Mouse (Mus musculus) CH12.LX (cell line): ENCODE results near the gene Cenpp. TPM values are rescaled to one million over a fixed set of nuclear protein-coding genes. Genes with fewer than 3 reads are reported as not detected.

ENCODE experiments used
- DNase-seq: peaks from one replicate; pipeline ENCODE4 v3.0.0-alpha.2; 2013; ENCODE audit errors: extremely low read depth
- H3K27ac ChIP-seq: 2 replicates; pipeline ENCODE4 v1.5.1; 2012; ENCODE audit warnings: low read depth, mild to moderate bottlenecking, control low read depth, moderate library complexity; ENCODE audit not compliant: insufficient read depth
- H3K27me3 ChIP-seq: replicated peaks from 2 replicates; pipeline ENCODE3; 2012; ENCODE audit warnings: inconsistent platforms
- H3K36me3 ChIP-seq, 2 experiments: replicated peaks in 1 of 2; 2 replicates each; pipeline versions ENCODE3 to v1.6.1; 2012; ENCODE audit warnings: inconsistent platforms in 1 of 2, low read length in 1 of 2, mild to moderate bottlenecking in 1 of 2, mixed read lengths in 1 of 2, moderate library complexity in 1 of 2; ENCODE audit not compliant: control insufficient read depth in 1 of 2, insufficient read depth in 1 of 2
- H3K4me1 ChIP-seq, 2 experiments: 2 replicates each; pipeline ENCODE4 v1.6.1; 2012; ENCODE audit warnings: inconsistent platforms in 1 of 2, moderate library complexity in 1 of 2; ENCODE audit not compliant: insufficient read depth in 2 of 2, control insufficient read depth in 1 of 2
- H3K4me2 ChIP-seq: 2 replicates; pipeline ENCODE4 v1.6.1; 2012; ENCODE audit warnings: low read depth, mild to moderate bottlenecking, control low read depth; ENCODE audit not compliant: poor library complexity, insufficient read depth, severe bottlenecking
- H3K4me3 ChIP-seq, 3 experiments: fragments of 150-350 bp in 1 of 3; sonication (generic) in 1 of 3; replicated peaks in 1 of 3; 2 replicates each; pipeline versions ENCODE3 to v1.5.1; 2011 to 2012; ENCODE audit warnings: low read depth in 2 of 3, low read length in 2 of 3, mild to moderate bottlenecking in 2 of 3, moderate library complexity in 2 of 3, control low read depth in 1 of 3, improper control_type of control experiment in 1 of 3, inconsistent platforms in 1 of 3, mixed read lengths in 1 of 3; ENCODE audit not compliant: poor library complexity in 1 of 3
- H3K79me2 ChIP-seq: replicated peaks from 2 replicates; pipeline ENCODE4 v1.6.1; 2012; ENCODE audit warnings: mild to moderate bottlenecking, moderate library complexity; ENCODE audit not compliant: control insufficient read depth, poor library complexity, insufficient read depth, severe bottlenecking; ENCODE audit errors: extremely low read depth
- H3K9ac ChIP-seq: 2 replicates; pipeline ENCODE4 v1.6.1; 2012; ENCODE audit warnings: low read depth, mild to moderate bottlenecking, control low read depth, moderate library complexity; ENCODE audit not compliant: insufficient read depth
- H3K9me3 ChIP-seq: replicated peaks from 2 replicates; pipeline ENCODE3; 2012; ENCODE audit warnings: low read length, inconsistent platforms, mixed read lengths
- BHLHE40 ChIP-seq: IDR thresholded peaks from 2 replicates; pipeline ENCODE4 v1.6.1; 2011; ENCODE audit warnings: mild to moderate bottlenecking, low read depth, low read length, improper control_type of control experiment
- CTCF ChIP-seq, 2 experiments: IDR thresholded peaks in 1 of 2; conservative IDR thresholded peaks in 1 of 2; 2 replicates each; pipeline ENCODE4 v1.5.1; 2011 to 2012; ENCODE audit warnings: low read depth in 2 of 2, low read length in 2 of 2, improper control_type of control experiment in 1 of 2, inconsistent platforms in 1 of 2, mild to moderate bottlenecking in 1 of 2, moderate library complexity in 1 of 2
- EP300 ChIP-seq: IDR thresholded peaks from 2 replicates; pipeline ENCODE4 v1.6.1; 2011; ENCODE audit warnings: low read length, improper control_type of control experiment
- GABPA ChIP-seq: IDR thresholded peaks from 2 replicates; pipeline ENCODE4 v1.6.1; 2012; ENCODE audit warnings: low read depth, low read length, improper control_type of control experiment, inconsistent platforms; ENCODE audit not compliant: insufficient replicate concordance
- JUND ChIP-seq: conservative IDR thresholded peaks from 2 replicates; pipeline ENCODE4 v1.6.1; 2011; ENCODE audit warnings: low read depth, low read length, improper control_type of control experiment
- MAFK ChIP-seq: IDR thresholded peaks from 2 replicates; pipeline ENCODE4 v1.6.1; 2011; ENCODE audit warnings: low read length, improper control_type of control experiment; ENCODE audit not compliant: insufficient replicate concordance
- MEF2A ChIP-seq: IDR thresholded peaks from 2 replicates; pipeline ENCODE4 v1.6.1; 2014; ENCODE audit warnings: low read depth, mild to moderate bottlenecking, inconsistent platforms, low read length, improper control_type of control experiment, borderline replicate concordance
- MXI1 ChIP-seq: IDR thresholded peaks from 2 replicates; pipeline ENCODE4 v1.6.1; 2011; ENCODE audit warnings: mild to moderate bottlenecking, low read depth, low read length, improper control_type of control experiment
- PAX5 ChIP-seq: IDR thresholded peaks from 2 replicates; pipeline ENCODE4 v1.6.1; 2012; ENCODE audit warnings: low read length, inconsistent platforms, mixed read lengths
- RAD21 ChIP-seq: IDR thresholded peaks from 2 replicates; pipeline ENCODE4 v1.6.1; 2011; ENCODE audit warnings: low read depth, mild to moderate bottlenecking, low read length, improper control_type of control experiment, moderate library complexity
- RCOR1 ChIP-seq: conservative IDR thresholded peaks from 2 replicates; pipeline ENCODE4 v1.6.1; 2012; ENCODE audit warnings: low read depth, mild to moderate bottlenecking, inconsistent platforms, low read length, improper control_type of control experiment
- ZMIZ1 ChIP-seq: IDR thresholded peaks from 2 replicates; pipeline ENCODE4 v1.6.1; 2012; ENCODE audit warnings: low read depth, mild to moderate bottlenecking, inconsistent platforms, low read length, improper control_type of control experiment
- dilution Hi-C: fragments of 300-500 bp; cut with MboI; formaldehyde crosslinking; loops from 2 replicates; pipeline ENCODE4 v1.14.3; 2020; ENCODE audit warnings: low sequenced_read_pairs; ENCODE audit not compliant: extremely low pct_unique_long_range_greater_than_20kb, extremely low pct_ligation_motif_present
- in situ Hi-C: fragments of 300-500 bp; cut with MboI; formaldehyde crosslinking; loops from 3 replicates; pipeline ENCODE4 v1.14.3; 2019; ENCODE audit warnings: low sequenced_read_pairs, low pct_ligation_motif_present, low pct_unique_long_range_greater_than_20kb, mixed read lengths
- polyA plus RNA-seq: library from polyadenylated mRNA; unstranded; fragments of >175 nt; gene quantifications from 2 replicates; pipeline ENCODE4 v1.2.1, GENCODE M21; 2012; ENCODE audit warnings: low read depth; ENCODE audit not compliant: insufficient read length
- total RNA-seq, 2 experiments: library from RNA; depleted of rRNA; stranded (reverse); fragments of 300-350 nt in 1 of 2; fragments of >200 nt in 1 of 2; gene quantifications; 2 replicates each; pipeline ENCODE4 v1.2.3; 2012 to 2014

Cenpp gene
- total and polyA plus RNA-seq, 3 experiments = 11.2 to 35.3 (median 11.8) TPM

GRCm38 (mm10) chr13:49554519-49554918 is 98.1 kb downstream of the Cenpp start:
- TF ChIP-seq PAX5 = no peak
- TF ChIP-seq CTCF (conservative IDR thresholded peaks at IDR 0.05 in 1 of 2, IDR thresholded peaks at IDR 0.05 in 1 of 2; ENCODE audit: low read depth in 2 of 2, low read length in 2 of 2) = no peak
- no peak for TF ChIP-seq BHLHE40
- no peak for DNase-seq
- H3K9ac ChIP-seq = no peak overlapping the region
- in situ Hi-C loops = no loop called here
- peaks cover 0 to 2% of the 10 kb centered on the region in 2 experiments for H3K36me3 ChIP-seq
- H3K9me3 ChIP-seq = no peaks in the 10 kb centered on the region
- H3K4me3 ChIP-seq = no peak overlapping the region
- dilution Hi-C loops = no loop called here
- no peaks in the 10 kb centered on the region for H3K4me1 ChIP-seq
- H3K27ac ChIP-seq = no peak overlapping the region
- no peaks in the 10 kb centered on the region for H3K27me3 ChIP-seq
- H3K4me2 ChIP-seq = no peak overlapping the region
- H3K79me2 ChIP-seq = no peaks in the 10 kb centered on the region

GRCm38 (mm10) chr13:49549616-49550015 is 103.0 kb downstream of the Cenpp start:
- no peak for TF ChIP-seq PAX5
- TF ChIP-seq MEF2A = no peak
- TF ChIP-seq MXI1 = no peak
- TF ChIP-seq RCOR1 = no peak
- no peak for TF ChIP-seq RAD21
- no peak for TF ChIP-seq ZMIZ1
- H3K9me3 ChIP-seq = no peaks in the 10 kb centered on the region
- H3K27me3 ChIP-seq = no peaks in the 10 kb centered on the region
- peaks cover 0 to 5% of the 10 kb centered on the region in 2 experiments for H3K36me3 ChIP-seq
- in situ Hi-C loops (no loop called here), dilution Hi-C loops (no loop called here)
- H3K79me2 ChIP-seq = no peaks in the 10 kb centered on the region
- H3K27ac ChIP-seq = no peak overlapping the region
- no peak overlapping the region for H3K4me3 ChIP-seq
- no peak overlapping the region for H3K9ac ChIP-seq
- H3K4me2 ChIP-seq = no peak overlapping the region
- DNase-seq = no peak
- peaks cover 0 to 7% of the 10 kb centered on the region in 2 experiments; a peak in 1 of 4 replicates for H3K4me1 ChIP-seq

- in situ Hi-C loops = no loop called here
- H3K36me3 ChIP-seq = peaks cover 0 to 5% of the 10 kb centered on the region in 2 experiments
- H3K9me3 ChIP-seq = no peaks in the 10 kb centered on the region
- peaks cover 0 to 7% of the 10 kb centered on the region in 2 experiments; a peak in 1 of 4 replicates for H3K4me1 ChIP-seq
- no peak overlapping the region for H3K9ac ChIP-seq
- H3K4me2 ChIP-seq = no peak overlapping the region
- H3K79me2 ChIP-seq = no peaks in the 10 kb centered on the region
- TF ChIP-seq JUND (no peak), MAFK (no peak), CTCF (conservative IDR thresholded peaks at IDR 0.05 in 1 of 2, IDR thresholded peaks at IDR 0.05 in 1 of 2; ENCODE audit: low read depth in 2 of 2, low read length in 2 of 2) (no peak), GABPA (no peak), EP300 (no peak)
- DNase-seq = no peak
- no peak overlapping the region for H3K4me3 ChIP-seq
- no peak overlapping the region for H3K27ac ChIP-seq
- no peaks in the 10 kb centered on the region for H3K27me3 ChIP-seq
- dilution Hi-C loops = no loop called here
These were observed 104.9 kb downstream of the Cenpp start for GRCm38 (mm10) chr13:49547563-49548150.
